Mouse (Mus musculus): ENCODE results near the gene Itk.

DNA sequence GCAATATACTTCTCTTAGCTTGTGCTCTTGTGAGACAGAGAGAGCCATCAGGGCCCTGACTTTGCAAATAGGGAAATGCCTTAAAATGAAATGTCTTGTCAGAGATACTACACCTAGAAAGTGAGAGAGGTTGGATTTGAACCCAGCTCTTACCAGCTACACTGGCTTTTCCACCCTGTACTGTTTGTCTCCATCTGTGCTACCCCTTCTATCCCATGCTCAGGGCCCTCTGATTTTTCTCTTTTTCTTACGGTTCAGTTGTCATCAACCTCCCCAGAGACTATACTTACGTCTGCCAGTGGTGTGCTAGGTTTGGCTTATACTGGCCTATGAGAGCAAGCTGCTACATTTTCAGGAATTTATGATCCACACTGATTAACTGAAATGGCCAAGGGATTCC, 4.4 kb downstream of the Itk start:
- no peak for TF ChIP-seq POLR2A (IDR thresholded peaks at IDR 0.05; ENCODE audit: low read depth, low read length)
- no peak for TF ChIP-seq CTCF (IDR thresholded peaks at IDR 0.05; ENCODE audit: extremely low read depth, insufficient read depth, insufficient read length, insufficient replicate concordance)
